Mouse (Mus musculus) lung, embryonic 15.5 days (tissue): ENCODE measurements around the gene Gm15319. TPM values are rescaled to one million over a fixed set of nuclear protein-coding genes. Genes with fewer than 3 reads are reported as not detected.
A peak's percentile ranks its signal among the peaks of the same experiment; 100 is the strongest.
"Not testable (repeated sequence)": the region's sequence is repeated elsewhere in the genome, so short reads cannot be mapped to it uniquely, and the experiment has no call there.

ENCODE experiments used
- ATAC-seq: fragments of 200-750 bp; cut with Nextera tagmentation; 2 replicates; pipeline ENCODE4 v1.8.0; 2017; ENCODE audit warnings: moderate number of reproducible peaks, borderline replicate concordance; ENCODE audit not compliant: low FRiP score, low TSS enrichment; ENCODE audit errors: extremely low read depth
- H3K27ac ChIP-seq: fragments of 300-500 bp; sonication (generic); 2 replicates; pipeline ENCODE4 v1.5.1; 2015; ENCODE audit warnings: moderate library complexity, mild to moderate bottlenecking, inconsistent platforms
- H3K27me3 ChIP-seq: fragments of 300-500 bp; sonication (generic); 2 replicates; pipeline ENCODE4 v1.6.1; 2015; ENCODE audit warnings: inconsistent platforms
- H3K36me3 ChIP-seq: fragments of 300-500 bp; sonication (generic); 2 replicates; pipeline ENCODE4 v1.6.1; 2015; ENCODE audit warnings: inconsistent platforms
- H3K4me1 ChIP-seq: fragments of 300-500 bp; sonication (generic); 2 replicates; pipeline ENCODE4 v1.6.1; 2015; ENCODE audit warnings: inconsistent platforms
- H3K4me2 ChIP-seq: fragments of 300-500 bp; sonication (generic); 2 replicates; pipeline ENCODE4 v1.6.1; 2015; ENCODE audit warnings: inconsistent platforms, mild to moderate bottlenecking, moderate library complexity
- H3K4me3 ChIP-seq: fragments of 300-500 bp; sonication (generic); 2 replicates; pipeline ENCODE4 v1.5.1; 2015; ENCODE audit warnings: mild to moderate bottlenecking, inconsistent platforms
- H3K9ac ChIP-seq: fragments of 300-500 bp; sonication (generic); 2 replicates; pipeline ENCODE4 v1.6.1; 2015; ENCODE audit warnings: inconsistent platforms
- H3K9me3 ChIP-seq: fragments of 300-500 bp; sonication (generic); 2 replicates; pipeline ENCODE4 v1.6.1; 2016; ENCODE audit warnings: inconsistent platforms
- WGBS: fragments of 180-500 bp; shearing (Covaris S2); methylation state at CpG from one replicate; pipeline ENCODE4 v1.1.7; 2015; 5-methylcytosine and 5-hydroxymethylcytosine counted together
- polyA plus RNA-seq: library from polyadenylated mRNA; unstranded; fragments of >200 nt; fragmentation: Nextera tagmentation; extraction: Ambion mirVana; gene quantifications from 2 replicates; pipeline ENCODE4 v1.2.1, GENCODE M21; 2015

Gm15319 gene
- 0.10 TPM in 1 of 2 replicates, not detected in the other for polyA plus RNA-seq

- H3K27ac ChIP-seq, H3K9ac ChIP-seq, H3K4me1 ChIP-seq, H3K4me3 ChIP-seq, H3K9me3 ChIP-seq, H3K36me3 ChIP-seq, H3K27me3 ChIP-seq, H3K4me2 ChIP-seq, ATAC-seq: not testable (repeated sequence)
- WGBS = no CpG with 5 or more reads among the region's 2 CpGs
These were observed at the start of gene Gm15319 for GRCm38 (mm10) chr8:20363110-20363509. Gm15319 (minus strand) TSS chr8:20363210.

- H3K4me2 ChIP-seq, H3K4me3 ChIP-seq, H3K27me3 ChIP-seq, H3K9ac ChIP-seq, H3K36me3 ChIP-seq, H3K27ac ChIP-seq, H3K9me3 ChIP-seq, H3K4me1 ChIP-seq, ATAC-seq: not testable (repeated sequence)
- 50% methylated on average over 1 of the region's 3 CpGs for WGBS
These were observed 47.3 kb upstream of the Gm15319 start for GRCm38 (mm10) chr8:20410355-20410754.

- not testable (repeated sequence) for H3K4me2 ChIP-seq, H3K9me3 ChIP-seq, ATAC-seq, H3K27me3 ChIP-seq, H3K4me3 ChIP-seq, H3K4me1 ChIP-seq, H3K36me3 ChIP-seq, H3K9ac ChIP-seq, H3K27ac ChIP-seq
- 88% methylated on average over 8 of the region's 8 CpGs for WGBS
These were observed 45.5 kb upstream of the Gm15319 start for GRCm38 (mm10) chr8:20408441-20409030.

GRCm38 (mm10) chr8:20389363-20389739 lies 26.3 kb upstream of the Gm15319 start:
- not testable (repeated sequence) for H3K27ac ChIP-seq, H3K9ac ChIP-seq, H3K9me3 ChIP-seq, H3K4me3 ChIP-seq, ATAC-seq, H3K27me3 ChIP-seq, H3K4me1 ChIP-seq, H3K4me2 ChIP-seq, H3K36me3 ChIP-seq
- WGBS = 26% methylated on average over 5 of the region's 7 CpGs

- not testable (repeated sequence) for H3K27ac ChIP-seq, H3K4me1 ChIP-seq, H3K36me3 ChIP-seq, H3K9ac ChIP-seq, H3K9me3 ChIP-seq, H3K4me2 ChIP-seq, H3K27me3 ChIP-seq, H3K4me3 ChIP-seq
- peak; percentile 65 for ATAC-seq
- 31% methylated on average over 3 of the region's 7 CpGs for WGBS
These were observed 25.8 kb upstream of the Gm15319 start for GRCm38 (mm10) chr8:20388706-20389362.

GRCm38 (mm10) chr8:20387121-20387794 lies 24.2 kb upstream of the Gm15319 start:
- not testable (repeated sequence) for H3K9ac ChIP-seq
- WGBS = 82% methylated on average over 2 of the region's 8 CpGs

GRCm38 (mm10) chr8:20384990-20385389 lies 22.0 kb upstream of the Gm15319 start:
- H3K9ac ChIP-seq, H3K36me3 ChIP-seq, H3K4me2 ChIP-seq, H3K4me1 ChIP-seq, H3K4me3 ChIP-seq, H3K27me3 ChIP-seq, H3K27ac ChIP-seq, H3K9me3 ChIP-seq, ATAC-seq: not testable (repeated sequence)
- 29% methylated on average over 1 of the region's 2 CpGs for WGBS

More at GRCm38 (mm10) chr8:20387121-20387794, 24.2 kb upstream of the Gm15319 start:
- not testable (repeated sequence) for H3K27me3 ChIP-seq, H3K4me1 ChIP-seq, H3K4me2 ChIP-seq, H3K27ac ChIP-seq, ATAC-seq, H3K9me3 ChIP-seq, H3K36me3 ChIP-seq, H3K4me3 ChIP-seq

- H3K4me2 ChIP-seq, H3K4me1 ChIP-seq, H3K27ac ChIP-seq, H3K9me3 ChIP-seq, H3K27me3 ChIP-seq, ATAC-seq, H3K9ac ChIP-seq, H3K4me3 ChIP-seq, H3K36me3 ChIP-seq: not testable (repeated sequence)
- WGBS = 86% methylated on average over 7 of the region's 9 CpGs
These were observed 21.1 kb upstream of the Gm15319 start for GRCm38 (mm10) chr8:20384131-20384530.

- H3K9ac ChIP-seq, H3K27me3 ChIP-seq, H3K9me3 ChIP-seq, H3K4me1 ChIP-seq, ATAC-seq, H3K4me2 ChIP-seq, H3K27ac ChIP-seq, H3K36me3 ChIP-seq, H3K4me3 ChIP-seq: not testable (repeated sequence)
- 71% methylated on average over 2 of the region's 2 CpGs for WGBS
These were observed 19.1 kb upstream of the Gm15319 start for GRCm38 (mm10) chr8:20382146-20382545.

GRCm38 (mm10) chr8:20381637-20382036 lies 18.6 kb upstream of the Gm15319 start:
- H3K27me3 ChIP-seq, H3K9ac ChIP-seq, ATAC-seq, H3K9me3 ChIP-seq, H3K4me2 ChIP-seq, H3K4me3 ChIP-seq, H3K27ac ChIP-seq, H3K36me3 ChIP-seq, H3K4me1 ChIP-seq: not testable (repeated sequence)
- 92% methylated on average over 2 of the region's 3 CpGs for WGBS

GRCm38 (mm10) chr8:20381239-20381620 lies 18.2 kb upstream of the Gm15319 start:
- H3K4me3 ChIP-seq, H3K27ac ChIP-seq, ATAC-seq, H3K27me3 ChIP-seq, H3K4me1 ChIP-seq, H3K36me3 ChIP-seq, H3K9ac ChIP-seq, H3K4me2 ChIP-seq, H3K9me3 ChIP-seq: not testable (repeated sequence)
- 81% methylated on average over 3 of the region's 5 CpGs for WGBS

- not testable (repeated sequence) for H3K27me3 ChIP-seq, H3K27ac ChIP-seq, H3K36me3 ChIP-seq, H3K4me2 ChIP-seq, H3K9me3 ChIP-seq, H3K4me3 ChIP-seq, H3K9ac ChIP-seq, H3K4me1 ChIP-seq
- ATAC-seq = peak; percentile 86
- WGBS = 71% methylated on average over 7 of the region's 7 CpGs
These were observed 17.7 kb upstream of the Gm15319 start for GRCm38 (mm10) chr8:20380590-20381238.
